Comparison of ENCODE assay signal across 8 mouse cellular contexts in the genomic region with DNA sequence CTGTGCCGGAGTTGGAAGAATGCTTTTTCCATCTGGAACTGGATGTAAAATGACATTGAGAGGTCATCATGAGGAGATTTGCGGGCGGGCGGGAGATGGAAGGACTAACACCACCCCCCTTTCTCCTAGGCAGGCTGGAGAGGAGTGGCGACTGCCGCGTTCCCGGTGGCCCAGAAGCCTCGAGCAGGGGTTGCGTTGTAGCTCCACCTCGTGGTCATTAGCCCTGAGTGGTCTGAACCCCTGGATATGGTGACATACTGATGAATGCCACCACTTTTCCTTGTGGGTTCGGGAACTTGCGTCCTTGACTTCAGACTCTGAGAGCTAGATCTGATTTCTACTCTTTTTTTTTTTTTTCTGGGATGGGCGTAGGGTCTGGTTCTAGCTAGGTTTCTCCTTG. TPM values are rescaled to one million over a fixed set of nuclear protein-coding genes. Genes with fewer than 3 reads are reported as not detected.
DNase-seq lines count a peak whose midpoint lies in the region; ATAC-seq and TF ChIP-seq lines count a peak whose summit lies in the region.

No protein-coding gene starts in this region.

- H3K27ac ChIP-seq in bone marrow, adult 2 months (ENCODE audit: control insufficient read depth, insufficient read depth, low read depth, low read length, poor library complexity), result no peak overlapping the region
- no peak overlapping the region for H3K27ac ChIP-seq in heart, embryonic 11.5 days (ENCODE audit: low read depth, low read length)
- no peak overlapping the region for H3K27ac ChIP-seq in kidney, embryonic 14.5 days (ENCODE audit: low read depth, low read length)
- no peak overlapping the region for H3K27ac ChIP-seq in limb, embryonic 15.5 days
- peak overlapping the region; percentile 25; the same call in 1 of the 2 replicates for H3K27ac ChIP-seq in midbrain, embryonic 15.5 days
- H3K27ac ChIP-seq in stomach, embryonic 16.5 days (ENCODE audit: low read length), result no peak overlapping the region

- peak; percentile 17 for DNase-seq in fibroblast of lung, adult 2 months (ENCODE audit: low read depth)

- no peak overlapping the region for H3K9ac ChIP-seq in heart, embryonic 11.5 days (ENCODE audit: low read depth, low read length)
- H3K9ac ChIP-seq in kidney, embryonic 14.5 days (ENCODE audit: low read depth, low read length), result no peak overlapping the region
- no peak overlapping the region for H3K9ac ChIP-seq in limb, embryonic 15.5 days
- no peak overlapping the region for H3K9ac ChIP-seq in midbrain, embryonic 15.5 days
- no peak overlapping the region for H3K9ac ChIP-seq in stomach, embryonic 16.5 days (ENCODE audit: low read length)

- TF ChIP-seq POLR2A in bone marrow, adult 2 months (IDR thresholded peaks at IDR 0.05; ENCODE audit: borderline replicate concordance, control insufficient read depth, low read depth, low read length), result no peak

- TF ChIP-seq CTCF in C2C12 (IDR thresholded peaks at IDR 0.05; ENCODE audit: control insufficient read depth, insufficient read depth, insufficient read length), result peak; percentile 69
- peak; percentile 41 for TF ChIP-seq CTCF in bone marrow, adult 2 months (IDR thresholded peaks at IDR 0.05; ENCODE audit: control insufficient read depth, insufficient read depth, low read length)

- H3K79me3 ChIP-seq in C2C12 (ENCODE audit: low read depth), result no peaks in the 10 kb centered on the region

- no peaks in the 10 kb centered on the region for H3K79me2 ChIP-seq in C2C12 (ENCODE audit: control insufficient read depth, insufficient read depth)

- 23% methylated on average over 14 of the region's 14 CpGs for WGBS in bone marrow, adult 2 months
- WGBS in heart, embryonic 11.5 days (ENCODE audit: insufficient replicate concordance), result 15% methylated on average over 14 of the region's 14 CpGs
- WGBS in kidney, embryonic 14.5 days, result 25% methylated on average over 14 of the region's 14 CpGs
- WGBS in limb, embryonic 15.5 days, result 19% methylated on average over 14 of the region's 14 CpGs
- WGBS in midbrain, embryonic 15.5 days, result 22% methylated on average over 14 of the region's 14 CpGs
- WGBS in stomach, embryonic 16.5 days, result 11% methylated on average over 14 of the region's 14 CpGs

- no peak overlapping the region for H3ac ChIP-seq in C2C12 (ENCODE audit: control insufficient read depth, insufficient read length, low read depth)

- no peaks in the 10 kb centered on the region; the same call in 1 of the 2 replicates for H3K4me1 ChIP-seq in bone marrow, adult 2 months (ENCODE audit: control insufficient read depth, insufficient read depth, low read length)
- no peaks in the 10 kb centered on the region for H3K4me1 ChIP-seq in heart, embryonic 11.5 days (ENCODE audit: control insufficient read depth, insufficient read depth, low read length)
- H3K4me1 ChIP-seq in kidney, embryonic 14.5 days (ENCODE audit: control insufficient read depth, insufficient read depth, low read length), result no peaks in the 10 kb centered on the region
- H3K4me1 ChIP-seq in limb, embryonic 15.5 days, result no peaks in the 10 kb centered on the region
- 0 out of 2 replicates have a peak, but pooled peaks cover 8% of the 10 kb centered on the region for H3K4me1 ChIP-seq in midbrain, embryonic 15.5 days
- no peaks in the 10 kb centered on the region for H3K4me1 ChIP-seq in stomach, embryonic 16.5 days (ENCODE audit: control insufficient read depth, insufficient read depth, low read length)

- no peak for ATAC-seq in heart, embryonic 11.5 days (replicated peaks; ENCODE audit: insufficient number of reproducible peaks, low FRiP score, low TSS enrichment)
- ATAC-seq in kidney, embryonic 14.5 days (ENCODE audit: low FRiP score, low TSS enrichment), result peak; percentile 71; the same call in 1 of the 2 replicates
- ATAC-seq in limb, embryonic 15.5 days (ENCODE audit: insufficient number of reproducible peaks, low FRiP score, low TSS enrichment, low read depth), result no peak
- ATAC-seq in midbrain, embryonic 15.5 days (replicated peaks), result peak; percentile 87
- ATAC-seq in stomach, embryonic 16.5 days (ENCODE audit: insufficient read depth, low FRiP score), result peak; percentile 58

- H3K4me3 ChIP-seq in C2C12 (ENCODE audit: insufficient read depth, poor library complexity, severe bottlenecking), result no peak overlapping the region
- H3K4me3 ChIP-seq in bone marrow, adult 2 months (replicated peaks; ENCODE audit: control insufficient read depth, low read depth, low read length), result no peak overlapping the region
- peak overlapping the region; percentile 31; the same call in 1 of the 2 replicates for H3K4me3 ChIP-seq in heart, embryonic 11.5 days (ENCODE audit: low read depth, low read length)
- peak overlapping the region; percentile 26; the same call in 1 of the 2 replicates for H3K4me3 ChIP-seq in kidney, embryonic 14.5 days (ENCODE audit: low read length)
- peak overlapping the region; percentile 35 for H3K4me3 ChIP-seq in limb, embryonic 15.5 days
- peak overlapping the region; percentile 33 for H3K4me3 ChIP-seq in midbrain, embryonic 15.5 days
- peak overlapping the region; percentile 25 for H3K4me3 ChIP-seq in stomach, embryonic 16.5 days (replicated peaks; ENCODE audit: low read length)

- H3K27me3 ChIP-seq in C2C12 (ENCODE audit: control insufficient read depth, insufficient read depth, insufficient read length), result no peaks in the 10 kb centered on the region
- peaks cover 20% of the 10 kb centered on the region for H3K27me3 ChIP-seq in heart, embryonic 11.5 days (ENCODE audit: control insufficient read depth, insufficient read depth, low read length)
- H3K27me3 ChIP-seq in kidney, embryonic 14.5 days (ENCODE audit: control insufficient read depth, insufficient read depth, low read length), result no peaks in the 10 kb centered on the region; the same call in 1 of the 2 replicates
- peaks cover 15% of the 10 kb centered on the region for H3K27me3 ChIP-seq in limb, embryonic 15.5 days
- H3K27me3 ChIP-seq in midbrain, embryonic 15.5 days (replicated peaks), result no peaks in the 10 kb centered on the region
- peaks cover 9% of the 10 kb centered on the region; the same call in 1 of the 2 replicates for H3K27me3 ChIP-seq in stomach, embryonic 16.5 days (ENCODE audit: control insufficient read depth, insufficient read depth, low read length)

- no peaks in the 10 kb centered on the region for H3K36me3 ChIP-seq in C2C12 (ENCODE audit: control insufficient read depth, insufficient read depth)
- H3K36me3 ChIP-seq in heart, embryonic 11.5 days (ENCODE audit: control insufficient read depth, insufficient read depth, low read length), result no peaks in the 10 kb centered on the region
- H3K36me3 ChIP-seq in kidney, embryonic 14.5 days (ENCODE audit: control insufficient read depth, insufficient read depth, low read length), result no peaks in the 10 kb centered on the region
- no peaks in the 10 kb centered on the region for H3K36me3 ChIP-seq in limb, embryonic 15.5 days
- H3K36me3 ChIP-seq in midbrain, embryonic 15.5 days (replicated peaks), result no peaks in the 10 kb centered on the region
- H3K36me3 ChIP-seq in stomach, embryonic 16.5 days (ENCODE audit: control insufficient read depth, insufficient read depth, low read length), result no peaks in the 10 kb centered on the region

- no peaks in the 10 kb centered on the region for H3K9me3 ChIP-seq in heart, embryonic 11.5 days (replicated peaks; ENCODE audit: control insufficient read depth, low read length)
- H3K9me3 ChIP-seq in kidney, embryonic 14.5 days (ENCODE audit: control insufficient read depth, low read length), result no peaks in the 10 kb centered on the region
- no peaks in the 10 kb centered on the region for H3K9me3 ChIP-seq in limb, embryonic 15.5 days
- H3K9me3 ChIP-seq in midbrain, embryonic 15.5 days, result no peaks in the 10 kb centered on the region
- H3K9me3 ChIP-seq in stomach, embryonic 16.5 days (replicated peaks; ENCODE audit: control insufficient read depth, low read length), result no peaks in the 10 kb centered on the region

- peak overlapping the region; percentile 60 for H3K4me2 ChIP-seq in heart, embryonic 11.5 days
- H3K4me2 ChIP-seq in kidney, embryonic 14.5 days (replicated peaks; ENCODE audit: low read depth, low read length), result peak overlapping the region; percentile 47
- H3K4me2 ChIP-seq in limb, embryonic 15.5 days, result peak overlapping the region; percentile 47
- H3K4me2 ChIP-seq in midbrain, embryonic 15.5 days, result peak overlapping the region; percentile 52
- H3K4me2 ChIP-seq in stomach, embryonic 16.5 days (ENCODE audit: low read depth, low read length), result peak overlapping the region; percentile 53

TF ChIP-seq in C2C12, 6 proteins besides CTCF, POLR2A, EP300 and RAD21:
- no peak for TF ChIP-seq USF1 (IDR thresholded peaks at IDR 0.05; ENCODE audit: low read depth)
- no peak for TF ChIP-seq MYOD1 (IDR thresholded peaks at IDR 0.05; ENCODE audit: control insufficient read depth, insufficient read length, low read depth)
- TF ChIP-seq CEBPB (IDR thresholded peaks at IDR 0.05; ENCODE audit: low read depth), result no peak
- no peak for TF ChIP-seq MYOG (IDR thresholded peaks at IDR 0.05; ENCODE audit: control insufficient read depth, extremely low read depth, insufficient read length)
- TF ChIP-seq FOSL1 (IDR thresholded peaks at IDR 0.05; ENCODE audit: insufficient read depth, low read length, poor library complexity, severe bottlenecking), result no peak
- no peak for TF ChIP-seq MAX (IDR thresholded peaks at IDR 0.05)

RNA-seq across cellular contexts. Expression of a gene that starts 9.2 kb away (rescaled TPM):
- polyA plus RNA-seq in C2C12 (2012; fragmentation: generic; extraction: Trizol), result 0.05 TPM
- polyA plus RNA-seq in bone marrow, adult 2 months (2011; ENCODE audit: insufficient read depth, insufficient read length, low replicate concordance, missing spikeins), result 55.8 and 76.7 TPM in 2 replicates
- polyA plus RNA-seq in heart, embryonic 11.5 days (2014; fragmentation: Nextera tagmentation; extraction: Ambion mirVana), result 0.52 and 0.58 TPM in 2 replicates
- 1.5 and 2.6 TPM in 2 replicates for polyA plus RNA-seq in kidney, embryonic 14.5 days (2014; fragmentation: Nextera tagmentation; extraction: Ambion mirVana)
- polyA plus RNA-seq in limb, embryonic 15.5 days (2015; fragmentation: Nextera tagmentation; extraction: Ambion mirVana), result 11.4 and 12.1 TPM in 2 replicates
- polyA plus RNA-seq in midbrain, embryonic 15.5 days (2015; fragmentation: Nextera tagmentation; extraction: Ambion mirVana), result 34.1 and 35.0 TPM in 2 replicates
- 12.0 and 12.1 TPM in 2 replicates for polyA plus RNA-seq in stomach, embryonic 16.5 days (2015; fragmentation: Nextera tagmentation; extraction: Ambion mirVana)

RNA-seq across cellular contexts. Expression of a gene that starts 28.6 kb away (rescaled TPM):
- 6.0 TPM for polyA plus RNA-seq in C2C12 (2012; fragmentation: generic; extraction: Trizol)
- 3.2 and 4.1 TPM in 2 replicates for polyA plus RNA-seq in bone marrow, adult 2 months (2011; ENCODE audit: insufficient read depth, insufficient read length, low replicate concordance, missing spikeins)
- 3.2 and 4.0 TPM in 2 replicates for polyA plus RNA-seq in heart, embryonic 11.5 days (2014; fragmentation: Nextera tagmentation; extraction: Ambion mirVana)
- polyA plus RNA-seq in kidney, embryonic 14.5 days (2014; fragmentation: Nextera tagmentation; extraction: Ambion mirVana), result 7.3 and 9.3 TPM in 2 replicates
- polyA plus RNA-seq in limb, embryonic 15.5 days (2015; fragmentation: Nextera tagmentation; extraction: Ambion mirVana), result 2.4 and 3.5 TPM in 2 replicates
- polyA plus RNA-seq in midbrain, embryonic 15.5 days (2015; fragmentation: Nextera tagmentation; extraction: Ambion mirVana), result 6.2 and 6.6 TPM in 2 replicates
- polyA plus RNA-seq in stomach, embryonic 16.5 days (2015; fragmentation: Nextera tagmentation; extraction: Ambion mirVana), result 8.6 and 9.7 TPM in 2 replicates

Comparison
In these comparisons a context has a peak if more than half of its experiments do, and no peak if none do; other contexts are left out.
1. H3K4me3 ChIP-seq: peak in heart, embryonic 11.5 days (single experiment), kidney, embryonic 14.5 days (single experiment), limb, embryonic 15.5 days (single experiment), midbrain, embryonic 15.5 days (single experiment) and stomach, embryonic 16.5 days (single experiment); none in C2C12 (single experiment) and bone marrow, adult 2 months (single experiment).
2. ATAC-seq: peak in kidney, embryonic 14.5 days (single experiment), midbrain, embryonic 15.5 days (single experiment) and stomach, embryonic 16.5 days (single experiment); none in heart, embryonic 11.5 days (single experiment) and limb, embryonic 15.5 days (single experiment).
3. Peak in every context shown above with its lines, with median percentiles within 50 percentile points of each other: H3K4me2 ChIP-seq.